Comparison of ENCODE assay signal across 10 mouse cellular contexts in the genomic region with DNA sequence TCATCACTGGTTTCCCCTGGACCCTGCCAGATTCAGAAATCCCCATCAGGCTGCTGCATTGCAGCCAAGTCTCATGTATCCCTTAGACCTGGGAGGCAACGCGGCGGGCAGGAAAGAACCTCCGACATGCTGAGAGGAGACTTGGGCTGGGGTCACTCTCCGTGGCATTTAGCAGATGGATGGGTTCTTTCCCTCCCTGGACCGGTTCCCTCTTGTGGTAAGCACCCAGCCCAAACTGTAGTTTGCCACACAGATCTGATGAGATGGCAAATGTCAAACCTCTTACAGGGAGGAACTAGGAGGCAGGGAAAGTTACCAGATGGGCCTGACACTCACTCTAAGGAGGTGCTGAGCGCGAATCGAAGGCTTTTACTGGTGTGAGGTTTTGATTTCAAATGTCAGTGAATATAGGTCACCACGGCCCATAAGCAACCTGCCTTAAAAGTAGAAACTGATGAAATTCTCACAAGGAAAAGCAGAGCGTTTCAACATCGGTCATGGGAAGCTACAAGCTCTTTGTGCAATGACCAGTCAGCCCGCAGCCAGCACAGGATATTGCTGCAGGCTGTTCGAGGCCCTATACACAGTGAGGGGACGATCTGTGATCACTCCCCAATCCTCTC.
DNase-seq lines count a peak whose midpoint lies in the region; ATAC-seq lines count a peak whose summit lies in the region.
"Had no signal": no experiment of that assay in that cellular context is flagged by ENCODE, and none has a peak within 500 bp of the region (broad histone marks: within the 10 kb centered on the region; RNA-seq: fewer than 3 reads in every experiment).

No protein-coding gene starts in this region.

- H3K36me3 ChIP-seq in limb, embryonic 10.5 days, result no peaks in the 10 kb centered on the region

- no peak overlapping the region for H3K4me3 ChIP-seq in limb, embryonic 10.5 days
- H3K4me3 ChIP-seq: megakaryocyte, embryonic 14.5 days had no signal

- peak; percentile 38 for ATAC-seq in inflammation-experienced regulatory T-cells, adult 6 months

- DNase-seq in gastrocnemius, adult 8-10 months (ENCODE audit: low spot score in 2 of 2), result peak; percentile 32 to 63
- no peak for DNase-seq in gastrocnemius, postnatal 36 days
- DNase-seq in CD4-positive, CD25-positive, alpha-beta regulatory T cell, adult 2 months (ENCODE audit: low read depth, low spot score), result peak; percentile 37
- peak; percentile 88 for DNase-seq in cerebellum, adult 11-12 months
- DNase-seq in limb, embryonic 10.5 days (ENCODE audit: low spot score), result no peak
- no peak for DNase-seq in left cerebral cortex, postnatal 10 days (ENCODE audit: extremely low spot score in 1 of 2, low spot score in 2 of 2)
- DNase-seq in thymus, postnatal 10 days (ENCODE audit: low spot score in 2 of 2), result no peak

- H3K27me3 ChIP-seq in limb, embryonic 10.5 days (ENCODE audit: low read depth, poor library complexity, severe bottlenecking), result no peaks in the 10 kb centered on the region

- H3K27ac ChIP-seq in limb, embryonic 10.5 days, result no peak overlapping the region
- H3K27ac ChIP-seq: hindbrain, embryonic 14.5 days had no signal

- WGBS in limb, embryonic 10.5 days, result 66% methylated on average over 15 of the region's 15 CpGs

- H3K4me1 ChIP-seq in limb, embryonic 10.5 days, result no peaks in the 10 kb centered on the region
- H3K4me1 ChIP-seq: megakaryocyte, embryonic 14.5 days had no signal

- intact Hi-C loops in gastrocnemius, postnatal 36 days (cut with DNase I), result loop anchor here (5.0 kb wide), 2 partner anchors 36 to 44 kb away; no protein-coding TSS in a partner anchor
- intact Hi-C loops in left cerebral cortex, postnatal 10 days (cut with DNase I), result no loop called here

- no peaks in the 10 kb centered on the region for H3K9me3 ChIP-seq in limb, embryonic 10.5 days (replicated peaks)
- H3K9me3 ChIP-seq: megakaryocyte, embryonic 14.5 days had no signal

Comparison
In these comparisons a context has a peak if more than half of its experiments do, and no peak if none do; other contexts are left out.
1. DNase-seq: peak in gastrocnemius, adult 8-10 months (2 of 2), CD4-positive, CD25-positive, alpha-beta regulatory T cell, adult 2 months (single experiment) and cerebellum, adult 11-12 months (single experiment); none in gastrocnemius, postnatal 36 days (0 of 2), limb, embryonic 10.5 days (single experiment), left cerebral cortex, postnatal 10 days (0 of 2) and thymus, postnatal 10 days (0 of 2).